Mouse (Mus musculus): ENCODE results near the gene Olfr130. TPM values are rescaled to one million over a fixed set of nuclear protein-coding genes. Genes with fewer than 3 reads are reported as not detected.

Olfr130 gene
- not detected in 2 replicates for polyA plus RNA-seq (2014; fragmentation: Nextera tagmentation; extraction: Ambion mirVana)

DNA sequence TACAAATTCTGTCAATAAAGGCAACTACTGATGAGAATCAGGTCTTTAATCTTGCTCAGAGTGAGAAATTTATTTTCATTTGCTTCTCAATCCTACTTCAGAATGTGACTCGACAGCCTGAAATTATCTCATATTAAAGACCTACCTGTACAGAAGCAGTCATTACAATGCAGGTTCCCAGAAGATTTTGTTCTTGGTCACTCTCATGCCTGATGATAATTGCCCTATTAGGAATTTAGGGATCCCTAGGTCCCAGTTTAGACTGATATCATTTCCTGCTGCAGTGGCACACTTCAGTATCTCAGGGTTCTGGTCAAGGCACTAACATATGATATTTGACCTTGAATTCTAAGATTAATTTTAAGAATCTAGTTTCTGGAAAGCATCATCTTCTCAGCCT, at the start of gene Olfr130:
Gene Olfr130 (plus strand): TSS at position 301 of the 400 bp plus-strand sequence.
- H3K9ac ChIP-seq (ENCODE audit: low read length), result no peak within 1 kb of the TSS
- no peaks in the 10 kb centered on the region for H3K9me3 ChIP-seq (ENCODE audit: control insufficient read depth, low read length)
- no peaks in the 10 kb centered on the region for H3K36me3 ChIP-seq (ENCODE audit: control insufficient read depth, insufficient read depth, low read length)
- no peak within 1 kb of the TSS for H3K4me3 ChIP-seq (ENCODE audit: low read depth, low read length)
- ATAC-seq (ENCODE audit: insufficient read depth, low FRiP score, low TSS enrichment) (no peak), DNase-seq (ENCODE audit: low spot score) (no peak)
- no peak within 1 kb of the TSS for H3K27ac ChIP-seq (ENCODE audit: low read depth, low read length)
- H3K4me2 ChIP-seq (ENCODE audit: low read depth), result no peak within 1 kb of the TSS
- no peaks in the 10 kb centered on the region for H3K4me1 ChIP-seq (ENCODE audit: control insufficient read depth, insufficient read depth, low read length)
- WGBS, result 95% methylated on average over 1 of the region's 1 CpGs
- H3K27me3 ChIP-seq (ENCODE audit: control insufficient read depth, insufficient read depth, low read length), result no peaks in the 10 kb centered on the region

DNA sequence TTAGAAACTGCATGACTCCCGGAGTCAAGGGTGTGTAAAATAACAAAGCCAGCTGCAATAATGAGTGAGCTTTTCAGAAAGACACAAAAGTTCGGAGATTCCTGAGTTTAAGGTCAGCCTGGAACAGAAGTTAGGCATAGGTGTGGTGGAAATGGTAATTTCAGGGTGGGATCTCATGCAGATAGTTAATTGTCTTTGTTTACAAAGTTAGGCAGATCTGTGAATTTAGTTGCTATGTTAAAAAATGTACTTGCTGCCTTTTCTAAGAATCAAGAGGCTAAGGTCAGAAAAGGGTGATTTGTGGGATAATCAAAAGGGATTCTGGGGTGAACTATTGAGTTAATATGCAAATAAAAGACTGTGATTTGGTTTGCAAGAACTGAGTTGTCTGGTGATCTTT, 47.4 kb upstream of the Olfr130 start:
- Histone ChIP-seq H3K27me3 (ENCODE audit: control insufficient read depth, insufficient read depth, low read length) (no peaks in the 10 kb centered on the region), H3K4me3 (ENCODE audit: low read depth, low read length) (no peak overlapping the region), H3K36me3 (ENCODE audit: control insufficient read depth, insufficient read depth, low read length) (no peaks in the 10 kb centered on the region), H3K4me2 (ENCODE audit: low read depth) (no peak overlapping the region), H3K9me3 (ENCODE audit: control insufficient read depth, low read length) (no peaks in the 10 kb centered on the region), H3K27ac (ENCODE audit: low read depth, low read length) (no peak overlapping the region), H3K9ac (ENCODE audit: low read length) (no peak overlapping the region), H3K4me1 (ENCODE audit: control insufficient read depth, insufficient read depth, low read length) (no peaks in the 10 kb centered on the region)
- no peak for ATAC-seq (ENCODE audit: insufficient read depth, low FRiP score, low TSS enrichment)
- DNase-seq (ENCODE audit: low spot score), result no peak
- WGBS, result 84% methylated on average over 2 of the region's 2 CpGs

DNA sequence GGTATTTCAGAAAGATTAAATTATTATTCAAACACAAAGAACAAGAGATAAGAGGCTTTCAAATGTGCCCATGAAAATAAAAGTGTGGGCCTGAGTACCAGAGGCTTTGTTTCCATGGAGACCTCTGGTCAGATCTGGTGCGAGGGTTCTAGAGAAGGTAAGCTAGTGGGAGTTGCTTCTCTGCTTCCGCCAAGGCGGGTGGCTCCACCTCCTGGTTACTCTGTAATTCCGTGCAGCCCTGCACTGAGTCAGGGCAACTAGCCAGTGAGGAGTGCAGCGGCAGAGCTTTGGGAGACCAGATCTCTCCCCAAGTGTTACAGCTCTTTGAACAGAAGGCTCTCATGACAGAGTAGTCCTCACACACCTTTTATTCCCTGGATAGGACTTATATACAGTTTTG, 37.4 kb upstream of the Olfr130 start:
- Histone ChIP-seq H3K4me2 (ENCODE audit: low read depth) (no peak overlapping the region), H3K9ac (ENCODE audit: low read length) (no peak overlapping the region), H3K4me3 (ENCODE audit: low read depth, low read length) (no peak overlapping the region), H3K36me3 (ENCODE audit: control insufficient read depth, insufficient read depth, low read length) (no peaks in the 10 kb centered on the region), H3K27me3 (ENCODE audit: control insufficient read depth, insufficient read depth, low read length) (no peaks in the 10 kb centered on the region), H3K4me1 (ENCODE audit: control insufficient read depth, insufficient read depth, low read length) (no peaks in the 10 kb centered on the region), H3K27ac (ENCODE audit: low read depth, low read length) (no peak overlapping the region), H3K9me3 (ENCODE audit: control insufficient read depth, low read length) (no peaks in the 10 kb centered on the region)
- WGBS, result 38% methylated on average over 5 of the region's 5 CpGs
- DNase-seq (ENCODE audit: low spot score) (no peak), ATAC-seq (ENCODE audit: insufficient read depth, low FRiP score, low TSS enrichment) (no peak)

DNA sequence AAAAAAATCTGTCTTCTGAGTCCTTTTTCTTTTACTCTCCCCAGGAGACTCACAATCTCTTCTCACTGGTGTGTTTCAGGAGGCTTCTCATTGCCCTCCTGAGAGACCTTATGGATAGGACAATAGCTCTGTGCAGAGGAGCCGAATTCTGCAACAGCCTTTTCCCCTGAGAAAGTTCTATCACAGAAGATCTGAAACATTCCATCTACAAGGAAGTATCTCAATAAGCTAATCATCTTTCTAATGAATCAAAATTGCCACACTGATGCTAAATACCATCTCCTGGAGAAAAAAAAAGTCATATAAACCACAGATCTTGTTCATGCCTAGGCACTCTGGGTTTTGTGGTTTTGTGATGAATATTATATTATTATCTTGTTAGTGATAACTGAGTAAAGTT, 3.7 kb upstream of the Olfr130 start, which contains the start of gene Olfr129:
Gene Olfr129 (minus strand): TSS at position 101 of the 400 bp plus-strand sequence.
- H3K4me3 ChIP-seq (ENCODE audit: low read depth, low read length), result no peak within 1 kb of the TSS
- no peak for ATAC-seq (ENCODE audit: insufficient read depth, low FRiP score, low TSS enrichment)
- 42% methylated on average over 1 of the region's 1 CpGs for WGBS
- H3K27me3 ChIP-seq (ENCODE audit: control insufficient read depth, insufficient read depth, low read length), result no peaks in the 10 kb centered on the region
- H3K9me3 ChIP-seq (ENCODE audit: control insufficient read depth, low read length), result no peaks in the 10 kb centered on the region
- H3K4me1 ChIP-seq (ENCODE audit: control insufficient read depth, insufficient read depth, low read length), result no peaks in the 10 kb centered on the region
- H3K9ac ChIP-seq (ENCODE audit: low read length), result no peak within 1 kb of the TSS
- DNase-seq (ENCODE audit: low spot score), result no peak
- H3K4me2 ChIP-seq (ENCODE audit: low read depth), result no peak within 1 kb of the TSS
- no peak within 1 kb of the TSS for H3K27ac ChIP-seq (ENCODE audit: low read depth, low read length)
- no peaks in the 10 kb centered on the region for H3K36me3 ChIP-seq (ENCODE audit: control insufficient read depth, insufficient read depth, low read length)

DNA sequence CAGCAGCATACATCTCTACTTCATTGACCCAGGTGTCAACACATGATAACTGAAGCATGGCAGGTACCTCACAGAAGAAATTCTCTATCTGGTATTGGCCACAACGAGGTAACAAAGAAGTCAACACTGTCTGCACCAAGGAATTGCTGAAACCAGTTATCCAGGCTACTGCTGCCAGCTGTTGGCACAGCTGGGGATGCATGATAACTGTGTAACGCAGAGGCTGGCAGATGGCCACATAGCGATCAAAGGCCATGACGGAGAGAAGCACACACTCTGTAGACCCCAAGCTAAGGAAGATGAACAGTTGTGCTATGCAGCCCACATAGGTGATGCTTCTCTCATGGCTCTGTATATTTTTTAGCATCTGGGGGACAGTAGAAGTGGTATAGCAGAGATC, 18.6 kb downstream of the Olfr130 start:
- Histone ChIP-seq H3K4me3 (ENCODE audit: low read depth, low read length) (no peak overlapping the region), H3K4me2 (ENCODE audit: low read depth) (no peak overlapping the region), H3K9ac (ENCODE audit: low read length) (no peak overlapping the region), H3K27ac (ENCODE audit: low read depth, low read length) (no peak overlapping the region), H3K36me3 (ENCODE audit: control insufficient read depth, insufficient read depth, low read length) (no peaks in the 10 kb centered on the region), H3K27me3 (ENCODE audit: control insufficient read depth, insufficient read depth, low read length) (no peaks in the 10 kb centered on the region), H3K9me3 (ENCODE audit: control insufficient read depth, low read length) (no peaks in the 10 kb centered on the region), H3K4me1 (ENCODE audit: control insufficient read depth, insufficient read depth, low read length) (no peaks in the 10 kb centered on the region)
- no peak for DNase-seq (ENCODE audit: low spot score)
- ATAC-seq (ENCODE audit: insufficient read depth, low FRiP score, low TSS enrichment), result no peak
- WGBS, result 91% methylated on average over 4 of the region's 4 CpGs

DNA sequence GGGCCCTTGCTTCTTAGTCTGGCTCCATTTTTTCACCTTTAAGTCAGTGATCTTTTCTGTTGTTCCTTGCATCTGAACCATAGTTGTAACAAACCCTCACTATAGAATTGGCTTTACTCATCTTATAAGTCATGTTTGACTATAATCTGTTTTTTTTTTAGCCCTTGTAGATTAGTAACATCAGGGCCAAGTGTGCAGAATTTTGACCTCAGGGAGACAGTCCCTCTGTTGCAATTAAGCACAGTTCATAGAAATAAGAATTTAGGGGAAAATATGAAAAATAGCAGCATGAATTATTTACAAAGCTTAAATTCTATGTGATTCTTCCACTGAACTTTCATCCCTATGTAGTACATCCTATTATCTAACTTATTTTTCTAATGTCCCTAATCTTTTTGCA, 24.9 kb downstream of the Olfr130 start, which contains the start of gene Olfr131:
Gene Olfr131 (minus strand): TSS at position 101 of the 400 bp plus-strand sequence.
- H3K9ac ChIP-seq (ENCODE audit: low read length), result no peak within 1 kb of the TSS
- H3K36me3 ChIP-seq (ENCODE audit: control insufficient read depth, insufficient read depth, low read length), result no peaks in the 10 kb centered on the region
- no peaks in the 10 kb centered on the region for H3K27me3 ChIP-seq (ENCODE audit: control insufficient read depth, insufficient read depth, low read length)
- ATAC-seq (ENCODE audit: insufficient read depth, low FRiP score, low TSS enrichment), result no peak
- no peaks in the 10 kb centered on the region for H3K4me1 ChIP-seq (ENCODE audit: control insufficient read depth, insufficient read depth, low read length)
- no peak within 1 kb of the TSS for H3K4me2 ChIP-seq (ENCODE audit: low read depth)
- H3K4me3 ChIP-seq (ENCODE audit: low read depth, low read length), result no peak within 1 kb of the TSS
- DNase-seq (ENCODE audit: low spot score), result no peak
- H3K27ac ChIP-seq (ENCODE audit: low read depth, low read length), result no peak within 1 kb of the TSS
- no peaks in the 10 kb centered on the region for H3K9me3 ChIP-seq (ENCODE audit: control insufficient read depth, low read length)

Other genes starting within 250 kb of the Olfr130 start
- not detected in 2 replicates for gene Olfr125, start 231.0 kb upstream of the Olfr130 start, polyA plus RNA-seq (2014; fragmentation: Nextera tagmentation; extraction: Ambion mirVana)
- not detected in 2 replicates for gene Olfr126, start 216.4 kb upstream of the Olfr130 start, polyA plus RNA-seq (2014; fragmentation: Nextera tagmentation; extraction: Ambion mirVana)
- gene Olfr127, start 163.5 kb upstream of the Olfr130 start, polyA plus RNA-seq (2014; fragmentation: Nextera tagmentation; extraction: Ambion mirVana), result not detected in 2 replicates
- gene Olfr128, start 143.4 kb upstream of the Olfr130 start, polyA plus RNA-seq (2014; fragmentation: Nextera tagmentation; extraction: Ambion mirVana), result not detected in 2 replicates
- gene Olfr761, start 110.8 kb upstream of the Olfr130 start, polyA plus RNA-seq (2014; fragmentation: Nextera tagmentation; extraction: Ambion mirVana), result not detected in 2 replicates
- not detected in 2 replicates for gene Olfr129, start 3.8 kb upstream of the Olfr130 start, polyA plus RNA-seq (2014; fragmentation: Nextera tagmentation; extraction: Ambion mirVana)
- gene Olfr131, start 24.8 kb downstream of the Olfr130 start, polyA plus RNA-seq (2014; fragmentation: Nextera tagmentation; extraction: Ambion mirVana), result not detected in 2 replicates
- not detected in 2 replicates for gene Olfr132, start 70.6 kb downstream of the Olfr130 start, polyA plus RNA-seq (2014; fragmentation: Nextera tagmentation; extraction: Ambion mirVana)
- not detected in 2 replicates for gene Olfr133, start 81.4 kb downstream of the Olfr130 start, polyA plus RNA-seq (2014; fragmentation: Nextera tagmentation; extraction: Ambion mirVana)
- gene Olfr134, start 107.5 kb downstream of the Olfr130 start, polyA plus RNA-seq (2014; fragmentation: Nextera tagmentation; extraction: Ambion mirVana), result not detected in 2 replicates
- gene Olfr135, start 140.4 kb downstream of the Olfr130 start, polyA plus RNA-seq (2014; fragmentation: Nextera tagmentation; extraction: Ambion mirVana), result not detected in 2 replicates
- gene Olfr138, start 197.1 kb downstream of the Olfr130 start, polyA plus RNA-seq (2014; fragmentation: Nextera tagmentation; extraction: Ambion mirVana), result not detected in 2 replicates
- not detected in 2 replicates for gene Olfr137, start 243.6 kb downstream of the Olfr130 start, polyA plus RNA-seq (2014; fragmentation: Nextera tagmentation; extraction: Ambion mirVana)